Mouse (Mus musculus): ENCODE measurements around the gene Gm17655. TPM values are rescaled to one million over a fixed set of nuclear protein-coding genes. Genes with fewer than 3 reads are reported as not detected.
A peak's percentile ranks its signal among the peaks of the same experiment; 100 is the strongest.
"Not testable (repeated sequence)": the region's sequence is repeated elsewhere in the genome, so short reads cannot be mapped to it uniquely, and the experiment has no call there.

Gm17655 gene
- 1 to 10 TPM; 2.8 to 3.3 TPM for total RNA-seq (2021)

DNA sequence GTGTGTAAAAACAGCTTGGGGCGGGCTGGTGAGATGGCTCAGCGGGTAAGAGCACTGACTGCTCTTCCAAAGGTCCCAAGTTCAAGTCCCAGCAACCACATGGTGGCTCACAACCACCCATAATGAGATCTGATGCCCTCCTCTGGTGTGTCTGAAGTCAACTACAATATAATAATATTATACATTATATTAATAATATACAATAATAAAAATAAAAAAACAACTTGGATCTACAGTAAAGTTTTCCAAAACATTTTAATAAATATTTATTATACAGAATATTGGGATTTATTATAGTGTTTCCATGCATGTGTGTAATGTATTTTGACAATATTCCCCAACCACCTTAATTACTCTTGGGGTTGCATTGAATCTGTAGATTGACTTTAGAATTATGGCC, at the start of gene Gm17655:
TSS of gene Gm17655 (minus strand) at position 101 of the 400 bp plus-strand sequence.
- DNase-seq, result not testable (repeated sequence)

DNA sequence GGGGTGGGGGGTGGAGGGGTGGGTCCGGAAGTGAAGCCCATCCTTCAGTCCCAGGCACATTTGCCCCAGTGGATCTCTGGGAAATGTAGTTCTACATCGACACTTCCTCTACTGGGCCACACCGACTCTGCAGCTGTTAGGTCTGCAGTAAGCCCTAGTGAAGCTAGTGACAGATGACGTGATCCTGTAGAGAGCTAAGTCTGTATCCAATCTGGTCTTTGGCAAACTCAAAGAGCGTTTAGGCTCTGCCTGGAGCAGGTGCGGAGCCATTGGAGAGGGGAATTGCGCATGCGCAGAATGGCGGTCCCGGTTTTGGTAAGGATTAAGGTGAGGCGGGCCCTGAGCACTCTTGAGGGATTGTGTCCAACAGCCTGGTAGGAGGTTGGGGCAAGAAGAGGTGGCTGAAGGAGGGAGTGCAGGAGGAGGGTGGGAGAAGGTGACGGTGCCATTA, 37.7 kb upstream of the Gm17655 start, which contains the start of gene Zfp605:
TSS of gene Zfp605 (plus strand) at position 102 of the 451 bp plus-strand sequence.
- peak; percentile 89 for DNase-seq

DNA sequence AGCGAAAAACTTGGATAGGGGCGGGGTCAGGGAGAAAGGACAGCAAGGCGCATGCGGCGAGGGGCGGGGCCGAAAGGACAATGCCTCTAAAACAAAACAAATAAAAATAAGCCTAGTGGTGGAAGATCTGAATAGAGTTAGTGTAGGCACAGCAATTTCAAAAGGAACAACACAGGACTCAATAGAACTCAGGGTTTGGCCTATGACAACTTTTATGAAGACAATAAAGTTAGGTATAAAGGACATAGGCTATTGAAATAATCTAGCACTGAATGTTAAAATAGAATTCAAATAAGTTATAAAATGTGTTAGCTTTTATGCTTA, 36.0 kb upstream of the Gm17655 start:
- DNase-seq, result no peak

DNA sequence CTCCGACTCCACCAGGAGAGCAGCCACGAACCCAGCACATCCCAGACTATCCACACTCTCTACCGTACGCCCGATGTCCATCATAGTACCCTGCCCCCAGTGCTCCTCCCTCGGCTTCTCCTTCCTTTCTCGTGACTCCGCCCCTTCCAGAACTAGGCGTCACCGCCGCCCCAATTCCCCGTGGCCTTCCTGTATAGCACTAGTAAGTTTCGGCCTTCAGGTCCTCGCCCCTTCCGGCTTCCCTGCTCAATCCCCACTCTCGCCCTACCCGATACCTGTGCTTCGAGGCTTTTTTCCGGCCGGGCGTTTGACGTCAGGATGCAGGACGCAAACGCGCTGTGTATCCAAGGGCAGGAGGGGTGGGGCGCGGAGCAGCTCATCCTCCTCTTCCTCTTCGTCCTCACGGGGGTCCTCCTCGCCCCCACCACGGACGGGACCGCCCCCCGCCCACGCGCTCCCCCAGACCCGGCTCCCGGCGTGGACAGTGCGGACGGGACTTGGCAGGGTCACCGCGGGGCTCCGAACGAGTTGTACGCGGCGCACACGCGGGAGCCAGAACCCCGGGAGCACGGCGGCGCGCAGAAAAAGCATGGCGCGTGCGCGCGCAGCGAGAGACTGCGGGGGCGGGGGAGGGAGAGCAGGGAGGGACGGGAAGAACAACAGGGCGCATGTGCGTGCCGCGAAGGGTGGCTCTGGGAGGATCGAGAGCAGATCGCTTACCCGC, 35.4 kb upstream of the Gm17655 start, which contains the start of gene Gtpbp6:
TSS of gene Gtpbp6 (minus strand) at position 617 of the 724 bp plus-strand sequence.
- peak; percentile 97 for DNase-seq

DNA sequence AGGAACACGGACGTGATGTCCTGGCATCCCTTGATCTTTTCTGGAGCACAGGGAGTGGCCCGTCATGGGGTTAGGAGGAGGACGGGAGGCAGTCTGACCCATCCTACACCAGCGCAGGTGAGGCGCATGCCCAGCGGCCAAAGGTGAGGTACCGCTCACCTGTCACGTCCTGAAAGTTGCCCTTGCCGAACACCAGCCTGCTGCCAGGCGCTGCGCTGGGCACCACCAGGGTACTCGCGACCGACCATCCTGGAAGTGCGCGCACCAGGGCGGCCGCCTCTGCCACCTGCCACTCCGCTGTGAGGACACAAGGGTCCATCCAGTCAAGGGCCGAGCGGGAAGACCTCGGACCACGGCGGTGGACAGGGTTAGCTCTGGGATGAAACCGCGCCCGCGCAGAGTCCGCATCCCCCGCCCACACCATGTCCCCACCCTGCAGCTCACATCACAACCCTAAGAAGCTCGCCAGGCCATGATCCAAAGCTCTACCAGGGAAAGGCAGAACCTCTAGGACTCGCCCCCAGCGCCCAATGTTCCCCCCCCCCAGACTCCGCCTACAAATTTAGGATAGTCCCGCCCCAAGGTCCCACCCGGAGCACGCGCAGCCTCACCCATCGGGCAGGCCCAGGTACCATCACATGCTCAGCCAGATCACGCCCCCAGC, 34.7 kb upstream of the Gm17655 start:
- DNase-seq, result no peak

DNA sequence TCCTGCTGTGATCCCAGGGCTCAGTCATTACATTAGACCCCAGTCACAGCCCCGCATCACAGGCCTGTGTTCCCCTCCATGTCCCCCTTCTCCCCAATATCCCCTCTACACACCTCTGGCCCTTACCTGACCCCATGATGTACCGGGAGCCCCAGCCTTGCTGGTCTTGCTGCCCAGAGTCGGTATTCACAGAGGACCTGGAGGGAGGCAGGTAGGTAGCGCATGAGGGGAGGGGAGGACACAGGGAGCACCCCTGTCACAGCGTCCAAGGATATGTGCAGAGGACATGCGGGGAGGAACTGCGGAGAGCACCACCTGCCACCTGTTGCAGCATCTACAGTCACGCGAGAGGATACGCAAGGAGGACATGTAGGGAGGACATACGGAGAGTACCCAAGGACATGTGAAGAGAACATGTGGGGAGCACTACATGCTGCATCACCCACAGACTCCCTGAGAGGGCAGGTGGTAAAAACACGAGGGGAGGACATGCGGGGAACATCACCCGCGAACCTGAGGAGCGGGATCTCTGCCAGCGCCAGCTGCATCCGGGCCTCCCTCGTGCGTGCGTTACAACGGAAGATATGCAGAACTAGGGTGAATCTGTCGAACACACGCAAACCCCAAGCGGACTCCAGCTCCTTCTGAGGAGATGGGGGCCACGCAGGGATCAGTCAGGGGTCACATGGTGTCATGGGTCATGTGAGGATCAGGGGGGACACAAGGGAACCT, 34.0 kb upstream of the Gm17655 start:
- no peak for DNase-seq

DNA sequence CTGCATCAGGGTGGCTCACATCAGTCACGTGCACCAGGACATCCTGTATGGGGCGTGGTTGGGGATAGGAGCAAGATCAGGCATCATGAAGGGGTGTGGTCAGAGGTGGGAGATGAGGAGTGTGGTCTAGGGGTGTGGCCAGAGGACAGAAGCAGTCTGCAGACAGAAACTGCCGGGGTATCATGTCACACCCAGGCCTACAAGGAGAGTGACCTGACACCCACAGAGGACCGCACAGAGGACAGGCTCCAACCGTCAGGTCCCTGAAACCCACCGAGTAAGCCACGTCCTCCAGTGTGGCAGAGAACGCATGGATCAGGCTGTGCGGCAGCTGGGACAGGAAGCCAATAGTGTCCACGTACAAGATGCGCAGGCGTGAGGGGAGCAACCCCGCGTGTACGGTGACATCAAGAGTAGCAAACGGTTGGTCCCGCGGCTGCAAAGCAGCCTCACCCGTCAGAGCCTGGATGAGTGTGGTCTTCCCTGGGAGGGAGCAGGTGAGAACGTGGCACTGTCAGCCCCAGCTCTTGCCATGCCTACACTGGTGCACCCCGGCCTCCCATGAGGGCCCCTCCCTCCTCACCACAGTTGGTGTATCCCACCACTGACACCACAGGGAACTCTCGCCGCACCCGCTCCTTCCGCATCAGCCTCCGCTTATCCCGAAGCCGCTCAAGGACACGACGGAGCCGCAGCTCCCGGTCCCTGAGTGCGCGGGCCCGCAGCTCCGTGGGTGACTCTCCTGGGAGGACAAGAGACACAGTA, 32.5 kb upstream of the Gm17655 start:
- DNase-seq, result no peak

DNA sequence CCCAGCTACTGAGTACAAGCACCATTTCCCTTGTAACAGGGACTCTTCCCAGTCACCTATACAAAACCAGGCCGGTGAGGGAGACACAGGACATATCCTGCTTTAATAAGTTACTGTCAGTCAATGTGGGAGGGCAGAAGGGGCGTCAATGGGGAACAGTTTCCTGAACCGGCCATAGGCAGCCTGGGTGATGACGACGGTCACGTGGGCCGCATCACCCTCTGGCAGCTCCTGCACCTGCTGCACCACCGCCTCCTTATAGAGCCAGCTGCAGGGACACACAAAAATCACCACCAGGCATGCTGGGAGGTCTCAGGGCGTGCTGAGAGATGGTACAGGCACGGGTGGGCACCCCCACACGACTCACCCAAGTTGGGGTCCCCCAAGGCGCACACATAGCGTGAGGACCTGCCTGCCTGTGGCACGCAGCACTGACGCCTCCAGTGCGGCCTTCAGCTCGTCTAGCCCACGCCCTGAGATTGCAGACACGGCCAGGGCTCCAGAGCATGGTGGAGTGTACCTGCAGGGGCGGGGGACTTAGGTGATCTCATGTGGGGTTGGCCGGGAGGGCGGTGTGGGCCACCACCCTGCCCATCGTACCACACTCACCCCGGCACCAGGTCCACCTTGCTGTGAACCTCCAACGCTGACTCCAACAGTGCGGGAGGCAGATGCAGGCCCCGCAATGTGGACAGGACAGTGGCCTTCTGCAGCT, 31.7 kb upstream of the Gm17655 start:
- no peak for DNase-seq

DNA sequence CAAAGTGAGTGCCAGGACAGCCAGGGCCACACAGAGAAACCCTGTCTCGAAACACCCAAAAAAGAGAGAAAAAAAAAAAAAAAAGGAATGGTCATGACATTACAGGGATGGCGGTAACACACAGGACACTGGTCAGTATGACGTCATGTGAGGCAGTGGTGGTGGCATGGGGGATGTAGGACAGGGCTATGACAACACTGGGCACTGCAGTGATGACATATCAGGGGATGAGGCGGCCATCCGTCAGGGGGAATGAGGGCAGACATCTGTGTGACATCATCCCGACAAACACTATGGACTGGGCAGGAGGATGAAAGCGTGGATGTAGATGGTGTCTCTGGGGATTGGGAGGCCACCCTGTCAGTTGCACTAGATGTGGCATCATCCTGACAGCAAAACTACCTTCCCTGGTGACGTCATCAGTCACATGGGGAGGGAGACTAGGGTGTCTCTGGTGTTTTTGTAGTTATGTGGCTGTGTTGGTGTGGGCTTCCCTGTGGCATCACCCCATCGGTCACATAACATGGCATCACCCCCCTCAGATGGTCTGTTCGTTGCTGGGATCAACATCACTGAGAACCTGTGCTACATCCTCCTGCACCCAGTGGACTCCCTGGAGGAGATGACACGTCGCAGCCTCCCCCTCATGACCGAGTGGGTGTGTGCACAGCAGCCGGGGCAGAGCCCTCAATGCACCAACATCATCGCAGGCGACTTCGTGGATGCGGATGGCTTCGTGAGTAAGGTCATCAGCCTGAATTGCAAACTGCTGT, 30.7 kb upstream of the Gm17655 start:
- DNase-seq, result no peak

DNA sequence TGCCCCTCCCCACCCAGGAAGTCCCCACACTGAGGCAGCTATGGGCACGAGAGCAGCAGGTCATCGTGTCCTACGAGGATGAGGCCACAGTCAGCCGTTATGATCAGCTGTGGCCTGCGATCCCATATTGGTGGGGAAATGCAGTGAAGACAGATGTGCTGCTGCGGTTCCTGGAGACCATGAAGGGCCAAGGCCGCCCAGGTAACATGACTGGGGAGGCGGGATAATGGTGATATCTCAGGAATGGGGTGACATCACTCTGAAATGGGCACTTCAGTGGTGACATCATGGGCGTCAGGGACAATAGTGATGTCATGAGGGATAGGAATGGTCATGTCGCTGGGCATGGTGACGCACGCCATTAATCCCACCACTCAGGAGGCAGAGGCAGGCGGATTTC, 30.1 kb upstream of the Gm17655 start:
- DNase-seq, result no peak

DNA sequence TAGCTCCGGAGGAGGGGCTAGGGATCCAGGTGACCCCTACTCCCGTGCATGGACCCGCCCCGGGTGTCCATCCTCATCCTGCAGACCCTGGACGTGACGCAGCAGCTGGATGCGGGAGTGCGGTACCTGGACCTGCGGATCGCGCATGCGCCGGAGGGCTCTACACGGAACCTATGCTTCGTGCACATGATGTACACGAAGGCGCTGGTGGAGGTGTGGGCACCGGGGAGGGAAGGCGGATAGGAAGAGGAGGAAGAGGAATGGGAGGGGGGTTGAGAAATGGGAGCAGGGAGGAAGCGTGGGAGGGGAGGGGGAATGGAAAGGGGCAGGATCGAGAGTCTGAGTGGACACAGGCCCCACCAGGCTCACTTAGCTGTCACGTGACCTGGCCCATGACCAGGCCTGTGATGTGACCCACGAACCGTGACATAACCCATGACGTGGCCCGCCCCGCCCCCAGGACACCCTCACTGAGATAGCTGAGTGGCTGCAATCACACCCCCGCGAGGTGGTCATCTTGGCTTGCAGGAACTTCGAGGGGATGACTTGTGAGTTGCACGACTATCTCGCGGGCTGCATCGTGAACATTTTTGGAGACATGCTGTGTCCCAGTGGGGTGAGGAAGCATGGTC, 29.5 kb upstream of the Gm17655 start:
- peak; percentile 52 for DNase-seq

DNA sequence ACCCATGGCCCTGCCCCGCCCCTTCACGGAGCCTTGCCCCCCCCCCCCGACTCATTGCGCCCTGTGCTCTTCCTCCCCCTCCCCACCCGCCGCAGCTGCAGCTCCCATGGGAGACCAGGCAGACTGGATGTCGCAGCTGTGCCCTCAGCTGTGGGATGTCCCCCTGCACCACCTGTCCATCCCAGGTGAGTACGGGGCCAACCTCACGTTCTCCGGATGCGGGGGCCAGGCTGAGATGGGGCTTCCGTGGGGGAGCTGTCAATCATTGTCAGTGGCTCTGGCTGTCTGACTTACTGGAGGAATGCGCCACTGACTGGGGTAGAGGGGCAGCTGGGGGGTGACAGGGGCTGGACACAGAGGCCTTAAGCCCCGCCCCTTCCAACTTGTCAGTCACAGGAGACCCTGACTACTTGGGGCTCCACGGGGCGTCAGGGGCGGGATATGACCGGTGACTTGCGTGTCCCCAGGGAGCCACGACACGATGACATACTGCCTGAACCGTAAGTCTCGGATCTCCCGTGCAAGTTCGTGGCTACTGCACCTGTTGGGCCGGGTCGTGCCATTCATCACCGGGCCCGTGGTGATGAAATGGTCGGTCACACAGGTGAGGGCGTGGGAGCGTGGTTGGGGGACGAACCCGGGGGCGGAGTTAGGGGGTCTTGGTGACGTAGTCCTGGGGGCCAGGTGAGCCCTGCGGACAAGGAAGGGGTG, 28.8 kb upstream of the Gm17655 start:
- no peak for DNase-seq

DNA sequence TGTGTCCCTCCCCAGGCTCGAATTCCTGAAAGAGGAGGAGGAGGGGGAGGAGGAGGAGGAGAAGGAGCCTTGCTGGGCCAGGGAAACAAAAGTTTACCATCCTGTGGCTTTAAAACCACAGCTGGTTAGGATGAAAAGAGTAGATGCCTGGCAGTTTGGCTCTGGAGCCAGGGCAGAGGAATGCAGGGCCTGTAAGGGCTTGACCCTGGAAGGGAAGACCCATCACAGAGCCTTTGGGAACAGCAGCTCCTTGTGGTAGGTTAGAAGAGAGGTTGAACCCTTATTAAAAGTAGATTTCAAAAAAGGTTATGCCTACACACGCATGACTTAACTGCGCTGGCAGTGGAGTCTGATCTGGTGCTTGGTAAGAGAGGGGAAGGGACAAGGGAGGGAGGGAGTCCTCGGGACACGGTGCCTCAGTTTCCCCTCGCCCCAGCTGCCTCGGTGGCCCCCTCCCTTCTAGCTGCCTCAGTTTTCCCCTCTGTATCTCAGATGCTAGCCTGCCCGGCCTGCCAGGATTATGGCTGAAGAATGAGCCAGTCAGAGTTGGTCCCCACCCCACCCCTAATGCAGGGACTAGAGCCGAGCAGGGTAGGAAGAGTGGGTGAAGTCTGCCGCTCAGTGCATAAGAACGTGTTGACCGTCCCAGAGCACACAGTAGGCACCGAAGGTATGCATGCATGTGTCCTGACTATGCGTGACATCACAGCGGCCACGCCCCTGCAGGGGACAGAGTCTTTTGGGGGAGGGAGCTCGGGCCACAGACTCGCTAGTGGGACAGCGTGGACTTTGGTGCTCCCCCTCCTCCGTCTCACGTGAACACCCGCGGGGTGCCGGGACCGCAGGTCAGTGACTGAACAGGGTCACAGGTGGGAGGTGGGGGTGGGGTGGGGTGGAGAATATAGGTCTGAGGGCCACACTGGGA, 27.6 kb upstream of the Gm17655 start, which contains the start of gene Plcxd1:
TSS of gene Plcxd1 (plus strand) at position 314 of the 925 bp plus-strand sequence.
- DNase-seq, result no peak

DNA sequence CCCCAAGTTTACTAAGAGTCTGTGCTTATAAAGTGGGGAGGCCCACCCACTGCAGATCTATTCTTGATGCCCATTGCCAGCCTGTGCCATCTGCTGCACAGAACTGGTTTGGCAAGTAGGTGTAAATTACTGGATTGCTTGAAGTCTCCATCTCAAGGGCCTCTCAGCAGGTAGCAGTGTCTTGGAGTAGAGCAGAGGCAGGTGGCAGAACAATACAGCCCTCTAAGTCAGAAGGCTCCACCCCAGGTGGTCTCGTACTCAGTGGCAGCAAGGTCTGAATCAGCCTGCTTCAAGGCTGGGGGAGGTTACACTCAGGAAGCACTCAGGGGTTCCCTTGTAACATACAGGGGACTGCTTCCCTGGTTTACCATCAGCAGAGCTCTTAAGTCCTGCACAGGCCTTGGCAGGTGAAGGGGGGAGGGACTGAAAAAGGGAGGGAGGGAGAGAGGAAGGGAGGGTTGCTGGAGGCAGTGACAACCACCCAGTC, 26.7 kb upstream of the Gm17655 start:
- DNase-seq, result no peak

DNA sequence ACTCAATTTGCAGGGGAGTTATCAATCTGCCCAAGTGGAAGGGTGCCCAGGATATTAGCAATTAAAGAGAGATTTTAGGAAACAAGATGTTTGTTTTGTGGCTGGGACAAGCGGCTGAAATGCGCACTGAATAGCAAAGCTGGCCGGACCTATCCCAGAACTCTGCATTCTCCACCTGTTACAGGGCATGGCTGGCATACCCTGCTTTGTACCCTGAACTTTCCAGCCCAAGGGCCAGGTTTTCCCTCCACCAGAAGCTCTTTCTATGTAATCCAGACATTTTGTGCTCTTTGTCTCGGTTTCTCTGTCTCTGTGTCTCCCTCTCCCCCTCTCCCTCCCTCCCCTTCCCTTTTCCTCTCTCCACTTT, 22.5 kb upstream of the Gm17655 start:
- DNase-seq, result no peak

DNA sequence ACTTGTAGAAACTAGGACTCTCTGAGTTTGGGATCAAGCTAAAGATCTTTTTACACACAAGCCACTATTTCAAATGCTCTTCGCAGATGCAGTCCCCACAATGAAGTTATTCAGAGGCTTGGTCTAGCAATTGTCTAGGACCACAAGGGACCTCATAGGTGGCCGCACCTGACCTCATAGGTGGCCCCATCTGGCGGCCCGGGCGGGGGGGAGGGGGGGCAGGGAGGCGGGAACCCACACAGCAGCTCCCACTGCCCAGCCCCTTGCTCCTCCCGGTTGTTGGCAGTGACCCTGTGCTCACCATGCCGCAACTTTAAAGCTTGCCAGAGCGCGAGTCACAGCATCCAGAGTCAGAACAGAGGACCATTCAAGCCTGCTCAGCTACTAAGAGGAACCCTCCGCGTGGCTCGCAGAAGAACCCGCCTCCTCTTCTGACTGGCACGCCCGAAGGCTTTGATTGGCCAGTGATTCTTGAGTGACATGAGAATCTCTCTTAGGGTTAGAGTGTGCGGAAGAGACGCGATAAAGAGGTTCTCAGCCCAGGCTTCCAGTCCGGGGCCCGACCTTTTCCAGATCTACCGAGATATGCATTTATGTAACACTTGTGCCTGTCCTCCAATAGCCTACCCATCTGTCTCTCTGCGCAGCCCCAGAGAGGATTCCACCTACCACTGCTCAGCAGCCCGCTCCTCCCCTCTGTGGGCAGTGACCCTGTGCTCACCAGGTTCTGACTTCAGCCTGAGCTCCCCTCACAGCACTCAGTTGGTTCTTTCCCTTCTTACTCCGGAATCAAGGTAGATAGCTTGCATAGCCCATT, 21.9 kb upstream of the Gm17655 start, which contains the start of gene Gm35315:
TSS of gene Gm35315 (minus strand) at position 391 of the 817 bp plus-strand sequence.
- peak; percentile 83 for DNase-seq

DNA sequence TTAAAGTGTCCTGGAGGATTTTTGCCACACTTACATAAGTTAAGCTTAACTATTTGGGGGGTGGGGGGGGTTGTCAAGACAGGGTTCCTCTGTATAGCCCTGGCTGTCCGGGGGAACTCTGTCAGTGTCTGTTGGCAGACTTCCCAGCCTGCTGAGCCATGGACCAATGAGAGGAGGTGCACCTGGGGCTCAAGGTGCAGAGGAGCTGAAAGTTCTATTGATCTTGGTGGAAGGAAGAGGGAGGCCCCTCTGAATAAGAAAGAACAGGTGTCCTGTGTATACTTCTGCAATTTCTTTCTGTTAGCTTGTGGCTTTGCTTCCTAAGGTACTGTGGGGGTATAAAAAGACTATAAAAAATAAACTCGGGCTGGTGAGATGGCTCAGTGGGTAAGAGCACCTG, 19.2 kb upstream of the Gm17655 start:
- no peak for DNase-seq

All from heart, postnatal 4 days (tissue).